ENCODE assay signal across 8 mouse cellular contexts in the genomic region with DNA sequence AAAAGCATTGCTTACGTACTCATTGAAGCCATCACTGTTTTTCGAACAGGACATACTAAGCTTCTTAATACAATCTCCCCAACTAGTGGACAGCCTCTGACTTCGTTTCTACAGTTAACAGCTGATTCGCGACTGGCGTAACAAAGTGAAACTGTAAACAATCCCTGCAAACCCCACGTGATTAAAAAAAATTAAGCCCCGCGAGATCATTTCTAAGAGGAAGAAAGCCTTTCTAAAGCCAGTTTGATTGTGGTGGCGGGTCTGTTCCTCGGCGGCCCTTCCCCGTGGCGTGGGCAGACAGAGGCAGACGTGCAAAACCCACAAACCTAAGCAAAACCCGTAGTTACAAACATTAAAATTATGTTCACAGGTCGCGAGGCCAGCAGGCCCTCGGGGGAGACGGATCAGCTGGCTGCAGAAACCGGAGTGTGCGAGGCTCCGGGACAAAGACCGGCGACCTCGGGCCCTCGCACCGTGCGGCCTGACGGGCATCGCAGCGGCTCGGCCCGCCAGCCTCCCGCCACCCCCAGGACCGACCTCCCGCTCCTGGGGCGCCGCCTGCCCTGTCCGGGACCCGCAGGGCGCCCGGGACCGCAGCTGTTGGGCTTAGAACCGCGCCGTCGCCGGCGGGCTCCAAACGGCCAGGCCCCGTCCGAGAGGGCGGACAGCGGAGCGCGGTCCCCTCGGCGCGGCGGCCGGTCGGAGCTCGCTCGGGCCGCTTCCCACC. TPM values are rescaled to one million over a fixed set of nuclear protein-coding genes. Genes with fewer than 3 reads are reported as not detected.
DNase-seq lines count a peak whose midpoint lies in the region; ATAC-seq and TF ChIP-seq lines count a peak whose summit lies in the region.

No protein-coding gene starts in this region.

- H3K4me3 ChIP-seq in embryonic facial prominence, embryonic 12.5 days: peak overlapping the region; percentile 97
- H3K4me3 ChIP-seq in kidney, adult 2 months (ENCODE audit: insufficient read depth, low read depth, low read length): peak overlapping the region; percentile 88
- H3K4me3 ChIP-seq in limb, embryonic 15.5 days: peak overlapping the region; percentile 93
- H3K4me3 ChIP-seq in midbrain, embryonic 16.5 days (ENCODE audit: low read depth, low read length): peak overlapping the region; percentile 96

- ATAC-seq in embryonic facial prominence, embryonic 12.5 days (ENCODE audit: insufficient number of reproducible peaks, insufficient read depth, low FRiP score, low TSS enrichment): peak; percentile 30; the same call in 1 of the 2 replicates
- ATAC-seq in limb, embryonic 15.5 days (ENCODE audit: insufficient number of reproducible peaks, low FRiP score, low TSS enrichment, low read depth): no peak; the same call in 1 of the 2 replicates
- ATAC-seq in midbrain, embryonic 16.5 days: peak; percentile 50

- H3K9ac ChIP-seq in embryonic facial prominence, embryonic 12.5 days: peak overlapping the region; percentile 100
- peak overlapping the region; percentile 99 for H3K9ac ChIP-seq in limb, embryonic 15.5 days
- H3K9ac ChIP-seq in midbrain, embryonic 16.5 days (ENCODE audit: low read depth, low read length): peak overlapping the region; percentile 100

- no peaks in the 10 kb centered on the region for H3K27me3 ChIP-seq in embryonic facial prominence, embryonic 12.5 days
- H3K27me3 ChIP-seq in kidney, adult 2 months (replicated peaks; ENCODE audit: control insufficient read depth, insufficient read depth, low read length): no peaks in the 10 kb centered on the region
- no peaks in the 10 kb centered on the region for H3K27me3 ChIP-seq in limb, embryonic 15.5 days
- H3K27me3 ChIP-seq in midbrain, embryonic 16.5 days (ENCODE audit: control insufficient read depth, insufficient read depth, low read depth, low read length): no peaks in the 10 kb centered on the region

- peaks cover 16% of the 10 kb centered on the region for H3K4me1 ChIP-seq in embryonic facial prominence, embryonic 12.5 days
- peaks cover 20% of the 10 kb centered on the region; the same call in 1 of the 2 replicates for H3K4me1 ChIP-seq in kidney, adult 2 months (ENCODE audit: control insufficient read depth, insufficient read depth, low read length)
- peaks cover 18% of the 10 kb centered on the region for H3K4me1 ChIP-seq in limb, embryonic 15.5 days
- H3K4me1 ChIP-seq in midbrain, embryonic 16.5 days (ENCODE audit: control insufficient read depth, insufficient read depth, low read length): peaks cover 25% of the 10 kb centered on the region

- peak; percentile 90 for DNase-seq in 416B (ENCODE audit: low read depth)
- DNase-seq in R1 (ENCODE audit: low read depth, low spot score): peak; percentile 73
- DNase-seq in heart, adult 8-10 months (ENCODE audit: low spot score): peak; percentile 81
- peak; percentile 84 for DNase-seq in kidney, adult 2 months
- DNase-seq in spleen, postnatal 14 days (ENCODE audit: low spot score in 2 of 2): peak; percentile 22 to 53

- H3K36me3 ChIP-seq in embryonic facial prominence, embryonic 12.5 days: peaks cover 19% of the 10 kb centered on the region
- H3K36me3 ChIP-seq in kidney, adult 2 months (ENCODE audit: control insufficient read depth, insufficient read depth, low read length): no peaks in the 10 kb centered on the region
- peaks cover 8% of the 10 kb centered on the region; the same call in 1 of the 2 replicates for H3K36me3 ChIP-seq in limb, embryonic 15.5 days
- H3K36me3 ChIP-seq in midbrain, embryonic 16.5 days (ENCODE audit: control insufficient read depth, insufficient read depth, low read length): no peaks in the 10 kb centered on the region

- peak overlapping the region; percentile 96 for H3K27ac ChIP-seq in embryonic facial prominence, embryonic 12.5 days
- peak overlapping the region; percentile 96 for H3K27ac ChIP-seq in kidney, adult 2 months (ENCODE audit: insufficient read depth, low read depth, low read length)
- H3K27ac ChIP-seq in limb, embryonic 15.5 days: peak overlapping the region; percentile 97
- peak overlapping the region; percentile 96 for H3K27ac ChIP-seq in midbrain, embryonic 16.5 days (ENCODE audit: low read length)

- peak overlapping the region; percentile 78 for H3K4me2 ChIP-seq in embryonic facial prominence, embryonic 12.5 days (replicated peaks)
- peak overlapping the region; percentile 57 for H3K4me2 ChIP-seq in limb, embryonic 15.5 days
- peak overlapping the region; percentile 72 for H3K4me2 ChIP-seq in midbrain, embryonic 16.5 days (ENCODE audit: low read length)

- no peak for TF ChIP-seq POLR2A in kidney, adult 2 months (IDR thresholded peaks at IDR 0.05; ENCODE audit: low read depth, low read length)

- under 1% methylated on average over 55 of the region's 66 CpGs for WGBS in embryonic facial prominence, embryonic 12.5 days
- under 1% methylated on average over 66 of the region's 66 CpGs for WGBS in kidney, adult 2 months
- WGBS in limb, embryonic 15.5 days: under 1% methylated on average over 66 of the region's 66 CpGs
- WGBS in midbrain, embryonic 16.5 days: under 1% methylated on average over 56 of the region's 66 CpGs

- no peak for TF ChIP-seq CTCF in kidney, adult 2 months (conservative IDR thresholded peaks at IDR 0.05; ENCODE audit: insufficient read depth, insufficient read length, low read depth, low read length)

- no peaks in the 10 kb centered on the region for H3K9me3 ChIP-seq in embryonic facial prominence, embryonic 12.5 days
- H3K9me3 ChIP-seq in limb, embryonic 15.5 days: no peaks in the 10 kb centered on the region
- H3K9me3 ChIP-seq in midbrain, embryonic 16.5 days (replicated peaks; ENCODE audit: control insufficient read depth, low read length, poor library complexity, severe bottlenecking): no peaks in the 10 kb centered on the region

RNA-seq across cellular contexts. Expression of gene Tnpo1, which starts 0.5 kb away (rescaled TPM):
- polyA plus RNA-seq in embryonic facial prominence, embryonic 12.5 days (2016; fragmentation: Nextera tagmentation; extraction: Ambion mirVana): 73.3 and 73.8 TPM in 2 replicates
- 10 to 100 TPM; 60.0 to 73.3 (median 64.3) TPM for total RNA-seq in heart, adult 8-10 months (2022)
- polyA plus RNA-seq in kidney, adult 2 months (2012; rRNA removed): 25.0 and 27.0 TPM in 2 replicates
- polyA plus RNA-seq in limb, embryonic 15.5 days (2015; fragmentation: Nextera tagmentation; extraction: Ambion mirVana): 47.8 and 55.3 TPM in 2 replicates
- polyA plus RNA-seq in midbrain, embryonic 16.5 days (2015; fragmentation: Nextera tagmentation; extraction: Ambion mirVana): 40.8 and 45.2 TPM in 2 replicates

RNA-seq across cellular contexts. Expression of gene 1700024P04Rik, which starts 58.7 kb away (rescaled TPM):
- not detected in 2 replicates for polyA plus RNA-seq in embryonic facial prominence, embryonic 12.5 days (2016; fragmentation: Nextera tagmentation; extraction: Ambion mirVana)
- not detected for total RNA-seq in heart, adult 8-10 months (2022)
- not detected in 2 replicates for polyA plus RNA-seq in kidney, adult 2 months (2012; rRNA removed)
- not detected in 2 replicates for polyA plus RNA-seq in limb, embryonic 15.5 days (2015; fragmentation: Nextera tagmentation; extraction: Ambion mirVana)
- polyA plus RNA-seq in midbrain, embryonic 16.5 days (2015; fragmentation: Nextera tagmentation; extraction: Ambion mirVana): not detected in 2 replicates

Comparison
In these comparisons a context has a peak if more than half of its experiments do, and no peak if none do; other contexts are left out.
1. DNase-seq: peak in every context shown above with its lines; median percentile 90 in 416B; 84 in kidney, adult 2 months; 81 in heart, adult 8-10 months; 73 in R1; 38 in spleen, postnatal 14 days.